ENCODE assay signal across 1 mouse cellular context in the genomic region with DNA sequence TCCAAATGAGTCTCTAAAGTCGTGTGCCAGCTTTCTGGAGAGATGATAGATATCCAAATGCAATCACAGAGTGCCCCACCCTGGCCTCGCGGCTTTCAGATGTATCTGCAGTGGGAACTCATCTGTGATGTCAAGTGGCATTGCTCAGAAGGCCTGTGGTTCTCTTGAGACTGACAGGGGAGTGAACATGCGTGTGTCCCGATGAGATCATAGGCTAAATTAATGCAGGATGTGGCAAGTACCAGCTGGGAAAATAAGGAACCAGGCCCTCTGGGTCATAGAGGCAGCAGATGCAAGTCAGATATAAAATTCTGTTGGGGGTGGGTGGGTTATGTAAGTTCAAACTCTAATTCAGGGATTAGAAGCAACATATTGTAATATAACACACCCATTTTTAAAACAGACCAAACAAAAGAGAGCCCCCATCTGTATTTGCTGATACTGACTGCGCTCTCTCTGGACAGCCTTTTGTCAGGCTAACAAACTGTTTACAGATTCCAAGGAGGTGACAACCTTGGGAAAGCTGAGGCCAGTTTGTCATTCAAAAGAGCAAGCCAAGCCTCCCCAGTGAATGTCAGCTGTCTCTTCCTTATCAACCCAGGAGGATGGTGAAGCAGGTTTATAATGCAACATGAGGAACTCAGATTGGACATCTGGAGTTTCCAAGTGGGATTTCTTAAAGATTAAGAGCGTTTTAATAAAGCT.
TF ChIP-seq lines count a peak whose summit lies in the region.

No protein-coding gene starts in this region.

TF ChIP-seq in CH12.LX, 34 proteins besides CTCF, POLR2A, EP300 and RAD21:
- TF ChIP-seq JUN (IDR thresholded peaks at IDR 0.05; ENCODE audit: insufficient read depth, low read depth, low read length), result 0 out of 2 replicates have a peak, but pooled peaks have one; percentile 16
- TF ChIP-seq ETS1 (conservative IDR thresholded peaks at IDR 0.05; ENCODE audit: low read depth, low read length), result peak; percentile 78
- no peak for TF ChIP-seq BHLHE40 (IDR thresholded peaks at IDR 0.05; ENCODE audit: low read depth, low read length)
- TF ChIP-seq MEF2A (IDR thresholded peaks at IDR 0.05; ENCODE audit: borderline replicate concordance, low read depth, low read length), result 0 out of 2 replicates have a peak, but pooled peaks have one; percentile 48
- TF ChIP-seq MAFK (IDR thresholded peaks at IDR 0.05; ENCODE audit: insufficient replicate concordance, low read length), result no peak
- TF ChIP-seq TBP (conservative IDR thresholded peaks at IDR 0.05; ENCODE audit: low read depth, low read length), result no peak
- TF ChIP-seq TCF12 (IDR thresholded peaks at IDR 0.05; ENCODE audit: low read depth, low read length), result no peak
